Mouse (Mus musculus): ENCODE measurements at regions not wholly inside any gene's neighbourhood (a gene's known extent, or its start where the extent isn't known, plus 50 kb on each side); places are given as distances from the start of the nearest gene placed in this dataset.

DNA sequence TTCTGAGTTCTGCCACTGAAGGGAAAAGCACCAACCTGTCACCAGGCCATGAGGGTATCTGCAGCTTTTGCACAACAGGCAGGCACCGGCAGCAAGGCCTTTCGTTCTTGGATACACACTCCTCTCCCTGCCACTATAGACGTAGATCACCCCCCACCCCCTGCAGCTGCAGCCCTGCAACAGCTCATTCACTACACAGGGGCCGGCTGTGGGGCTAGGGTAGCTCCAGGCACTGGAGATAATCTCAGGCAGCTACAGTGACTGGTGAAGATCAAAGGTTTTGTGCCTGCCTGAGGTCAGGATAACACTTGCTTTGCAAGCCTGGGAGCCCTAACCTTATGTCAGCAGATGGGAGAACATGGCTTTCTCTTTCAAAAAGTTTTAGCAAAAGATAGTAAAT is 174.3 kb downstream of the Ndfip2 start:
- no peak for TF ChIP-seq KAT2A (IDR thresholded peaks at IDR 0.05; ENCODE audit: insufficient replicate concordance, low read length)
- TF ChIP-seq JUN (IDR thresholded peaks at IDR 0.05; ENCODE audit: insufficient read depth, low read depth, low read length) = no peak
- TF ChIP-seq BHLHE40 (IDR thresholded peaks at IDR 0.05; ENCODE audit: low read depth, low read length) = no peak
- no peak for TF ChIP-seq HCFC1 (IDR thresholded peaks at IDR 0.05; ENCODE audit: low read depth, low read length)
- no peak for TF ChIP-seq SMC3 (IDR thresholded peaks at IDR 0.05; ENCODE audit: low read depth, low read length)
- TF ChIP-seq MAX (IDR thresholded peaks at IDR 0.05; ENCODE audit: low read length) = no peak
- TF ChIP-seq EP300 (IDR thresholded peaks at IDR 0.05; ENCODE audit: low read length) = no peak
- no peak for TF ChIP-seq MYC (IDR thresholded peaks at IDR 0.05; ENCODE audit: low read depth, low read length)

Measured in CH12.LX (cell line).